Mouse (Mus musculus) lung, postnatal 14 days (tissue): ENCODE results near the gene Cldn34c1.
"Not testable (repeated sequence)": the region's sequence is repeated elsewhere in the genome, so short reads cannot be mapped to it uniquely, and the experiment has no call there.

Source experiments
- DNase-seq: peaks from one replicate; pipeline ENCODE4 v3.0.0; 2021

The Cldn34c1 gene

GRCm38 (mm10) chrX:123103291-123104260 is at the start of gene Cldn34c1:
Gene Cldn34c1, plus strand, starts transcription at chrX:123103495.
- peak; percentile 84 for DNase-seq

- DNase-seq, result no peak
These were observed 15.9 kb upstream of the Cldn34c1 start for GRCm38 (mm10) chrX:123087441-123087840.

GRCm38 (mm10) chrX:123102806-123103205 is 489 bp upstream of the Cldn34c1 start:
- DNase-seq, result peak; percentile 2

- DNase-seq, result not testable (repeated sequence)
These were observed 1.4 kb downstream of the Cldn34c1 start for GRCm38 (mm10) chrX:123104692-123105091.

GRCm38 (mm10) chrX:123222381-123222780 is 119.1 kb downstream of the Cldn34c1 start, which contains the start of gene Srsx:
Gene Srsx, minus strand, starts transcription at chrX:123222481.
- not testable (repeated sequence) for DNase-seq
